Mouse (Mus musculus): ENCODE measurements around the gene Hlcs. TPM values are rescaled to one million over a fixed set of nuclear protein-coding genes. Genes with fewer than 3 reads are reported as not detected.

The Hlcs gene
- polyA plus RNA-seq, 2 experiments, result 1.3 to 1.7 TPM

GRCm38 (mm10) chr16:94126200-94126599 is 187.2 kb downstream of the Hlcs start:
- Histone ChIP-seq H3K4me3 (ENCODE audit: insufficient read depth in 1 of 2, low read depth in 2 of 2, low read length in 2 of 2) (no peak overlapping the region), H3K4me2 (ENCODE audit: low read depth) (no peak overlapping the region), H3K27me3 (ENCODE audit: control insufficient read depth, insufficient read depth, low read length) (peaks cover 30% of the 10 kb centered on the region), H3K36me3 (replicated peaks; ENCODE audit: control insufficient read depth, insufficient read depth, low read depth) (no peaks in the 10 kb centered on the region), H3K4me1 (replicated peaks; ENCODE audit: control insufficient read depth in 2 of 2, insufficient read depth in 2 of 2, low read length in 1 of 2) (no peaks in the 10 kb centered on the region), H3K9me3 (ENCODE audit: control insufficient read depth, low read length) (no peaks in the 10 kb centered on the region), H3K27ac (no peak overlapping the region), H3K9ac (replicated peaks) (no peak overlapping the region)
- ATAC-seq (ENCODE audit: insufficient read depth) (no peak), DNase-seq (ENCODE audit: low read depth in 3 of 3, low spot score in 3 of 3) (no peak)
- 38% methylated on average over 9 of the region's 9 CpGs for WGBS (ENCODE audit: insufficient replicate concordance)
- TF ChIP-seq CTCF (IDR thresholded peaks at IDR 0.05; ENCODE audit: low read depth) (no peak), EP300 (IDR thresholded peaks at IDR 0.05; ENCODE audit: low read depth) (no peak)

GRCm38 (mm10) chr16:94125172-94125981 is 188.0 kb downstream of the Hlcs start:
- no peak overlapping the region; the same call in 1 of the 2 replicates for H3K4me2 ChIP-seq (ENCODE audit: low read depth)
- H3K36me3 ChIP-seq (replicated peaks; ENCODE audit: control insufficient read depth, insufficient read depth, low read depth), result no peaks in the 10 kb centered on the region
- 2% methylated on average over 76 of the region's 83 CpGs for WGBS (ENCODE audit: insufficient replicate concordance)
- TF ChIP-seq CTCF (IDR thresholded peaks at IDR 0.05; ENCODE audit: low read depth) (no peak), EP300 (IDR thresholded peaks at IDR 0.05; ENCODE audit: low read depth) (no peak)
- ATAC-seq (ENCODE audit: insufficient read depth) (no peak), DNase-seq (ENCODE audit: low read depth in 3 of 3, low spot score in 3 of 3) (no peak)
- no peaks in the 10 kb centered on the region for H3K4me1 ChIP-seq (replicated peaks; ENCODE audit: control insufficient read depth in 2 of 2, insufficient read depth in 2 of 2, low read length in 1 of 2)
- H3K4me3 ChIP-seq (ENCODE audit: insufficient read depth in 1 of 2, low read depth in 2 of 2, low read length in 2 of 2), result no peak overlapping the region
- no peak overlapping the region for H3K27ac ChIP-seq
- no peaks in the 10 kb centered on the region for H3K9me3 ChIP-seq (ENCODE audit: control insufficient read depth, low read length)
- peaks cover 30% of the 10 kb centered on the region for H3K27me3 ChIP-seq (ENCODE audit: control insufficient read depth, insufficient read depth, low read length)
- H3K9ac ChIP-seq (replicated peaks), result no peak overlapping the region

DNA sequence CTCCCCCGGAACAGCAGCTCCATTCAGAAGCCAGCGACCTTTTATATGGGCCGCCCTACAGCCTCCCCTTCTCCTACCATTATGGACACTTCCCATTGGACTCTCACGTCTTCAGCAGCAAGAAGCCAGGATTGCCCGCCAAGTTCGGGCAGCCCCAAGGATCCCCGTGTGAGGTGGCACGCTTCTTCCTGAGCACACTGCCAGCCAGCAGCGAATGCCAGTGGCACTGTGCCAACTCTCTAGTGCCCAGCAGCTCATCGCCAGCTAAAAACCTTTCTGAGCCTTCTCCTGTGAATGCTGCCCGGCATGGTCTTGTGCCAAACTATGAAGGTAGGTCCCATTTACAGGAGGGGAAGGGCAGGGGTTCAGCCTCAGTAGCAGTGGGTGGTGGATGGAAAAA is 190.1 kb downstream of the Hlcs start:
- Histone ChIP-seq H3K9me3 (ENCODE audit: control insufficient read depth, low read length) (no peaks in the 10 kb centered on the region), H3K4me3 (ENCODE audit: insufficient read depth in 1 of 2, low read depth in 2 of 2, low read length in 2 of 2) (no peak overlapping the region), H3K9ac (replicated peaks) (no peak overlapping the region), H3K36me3 (replicated peaks; ENCODE audit: control insufficient read depth, insufficient read depth, low read depth) (no peaks in the 10 kb centered on the region), H3K4me1 (replicated peaks; ENCODE audit: control insufficient read depth in 2 of 2, insufficient read depth in 2 of 2, low read length in 1 of 2) (no peaks in the 10 kb centered on the region), H3K4me2 (ENCODE audit: low read depth) (no peak overlapping the region), H3K27me3 (ENCODE audit: control insufficient read depth, insufficient read depth, low read length) (peaks cover 30% of the 10 kb centered on the region), H3K27ac (no peak overlapping the region)
- TF ChIP-seq CTCF (IDR thresholded peaks at IDR 0.05; ENCODE audit: low read depth) (no peak), EP300 (IDR thresholded peaks at IDR 0.05; ENCODE audit: low read depth) (no peak)
- ATAC-seq (ENCODE audit: insufficient read depth) (no peak), DNase-seq (ENCODE audit: low read depth in 3 of 3, low spot score in 3 of 3) (no peak)
- WGBS (ENCODE audit: insufficient replicate concordance), result 57% methylated on average over 11 of the region's 11 CpGs

- H3K9me3 ChIP-seq (ENCODE audit: control insufficient read depth, low read length), result no peaks in the 10 kb centered on the region
- no peaks in the 10 kb centered on the region for H3K36me3 ChIP-seq (replicated peaks; ENCODE audit: control insufficient read depth, insufficient read depth, low read depth)
- no peaks in the 10 kb centered on the region for H3K4me1 ChIP-seq (replicated peaks; ENCODE audit: control insufficient read depth in 2 of 2, insufficient read depth in 2 of 2, low read length in 1 of 2)
- H3K4me2 ChIP-seq (ENCODE audit: low read depth), result no peak overlapping the region
- no peak overlapping the region for H3K4me3 ChIP-seq (ENCODE audit: insufficient read depth in 1 of 2, low read depth in 2 of 2, low read length in 2 of 2)
- peaks cover 30% of the 10 kb centered on the region for H3K27me3 ChIP-seq (ENCODE audit: control insufficient read depth, insufficient read depth, low read length)
- no peak for TF ChIP-seq CTCF (IDR thresholded peaks at IDR 0.05; ENCODE audit: low read depth)
- TF ChIP-seq EP300 (IDR thresholded peaks at IDR 0.05; ENCODE audit: low read depth), result no peak
- H3K9ac ChIP-seq (replicated peaks), result no peak overlapping the region
- 41% methylated on average over 3 of the region's 3 CpGs for WGBS (ENCODE audit: insufficient replicate concordance)
- no peak overlapping the region for H3K27ac ChIP-seq
- no peak for DNase-seq (ENCODE audit: low read depth in 3 of 3, low spot score in 3 of 3)
- ATAC-seq (ENCODE audit: insufficient read depth), result no peak
Measured at GRCm38 (mm10) chr16:94122347-94122746, 191.0 kb downstream of the Hlcs start.

DNA sequence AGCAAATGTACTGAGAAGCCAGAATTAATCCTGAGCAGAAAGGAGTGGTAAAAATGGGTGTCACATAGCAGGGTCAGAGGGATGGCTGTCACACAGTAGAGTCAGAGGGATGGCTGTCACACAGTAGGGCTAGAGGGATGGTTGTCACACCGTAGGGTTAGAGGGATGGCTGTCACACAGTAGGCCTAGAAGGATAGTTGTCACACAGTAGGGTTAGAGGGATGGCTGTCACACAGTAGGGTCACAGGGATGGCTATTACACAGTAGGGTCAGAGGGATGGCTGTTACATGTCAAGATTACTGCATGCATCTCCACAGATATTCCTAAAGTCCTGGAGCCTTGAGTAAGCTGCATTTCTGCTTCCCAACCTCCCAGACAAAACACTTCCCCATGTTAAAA is 195.0 kb downstream of the Hlcs start:
- TF ChIP-seq EP300 (IDR thresholded peaks at IDR 0.05; ENCODE audit: low read depth) (no peak), CTCF (IDR thresholded peaks at IDR 0.05; ENCODE audit: low read depth) (no peak)
- Histone ChIP-seq H3K4me1 (replicated peaks; ENCODE audit: control insufficient read depth in 2 of 2, insufficient read depth in 2 of 2, low read length in 1 of 2) (no peaks in the 10 kb centered on the region), H3K36me3 (replicated peaks; ENCODE audit: control insufficient read depth, insufficient read depth, low read depth) (no peaks in the 10 kb centered on the region), H3K27ac (no peak overlapping the region), H3K9ac (replicated peaks) (no peak overlapping the region), H3K4me3 (ENCODE audit: insufficient read depth in 1 of 2, low read depth in 2 of 2, low read length in 2 of 2) (no peak overlapping the region), H3K27me3 (ENCODE audit: control insufficient read depth, insufficient read depth, low read length) (no peaks in the 10 kb centered on the region; the same call in none of the 2 replicates), H3K9me3 (ENCODE audit: control insufficient read depth, low read length) (no peaks in the 10 kb centered on the region), H3K4me2 (ENCODE audit: low read depth) (no peak overlapping the region)
- DNase-seq (ENCODE audit: low read depth in 3 of 3, low spot score in 3 of 3) (no peak), ATAC-seq (ENCODE audit: insufficient read depth) (no peak)
- 64% methylated on average over 1 of the region's 1 CpGs for WGBS (ENCODE audit: insufficient replicate concordance)
